Mouse (Mus musculus): ENCODE measurements around the gene Ctdnep1.

DNA sequence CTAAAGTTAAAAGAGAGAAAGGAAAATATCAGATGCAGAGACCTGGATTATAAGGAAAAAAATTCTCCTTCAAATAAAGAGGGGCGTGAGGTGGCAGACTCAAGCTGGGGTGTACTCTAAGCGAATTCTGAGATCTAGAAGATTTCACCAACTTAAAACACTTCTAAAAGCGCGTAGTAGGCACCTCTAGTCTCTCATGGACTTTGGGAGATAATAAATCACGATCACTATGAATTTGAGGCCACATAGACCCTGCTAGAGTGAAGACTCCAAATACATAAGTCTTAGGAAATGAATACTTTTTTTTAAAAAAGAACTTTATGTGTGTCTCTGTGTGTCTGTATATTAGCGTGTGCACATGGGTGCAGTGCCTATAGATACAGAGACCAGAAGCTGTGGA, 34.7 kb downstream of the Ctdnep1 start:
- TF ChIP-seq CTCF (IDR thresholded peaks at IDR 0.05; ENCODE audit: low read depth) = no peak
- TF ChIP-seq EP300 (IDR thresholded peaks at IDR 0.05; ENCODE audit: low read depth) = no peak

Data from liver, postnatal 0 days (tissue).